Mouse (Mus musculus) ES-E14 (cell line): ENCODE measurements at regions not wholly inside any gene's neighbourhood (a gene's known extent, or its start where the extent isn't known, plus 50 kb on each side); places are given as distances from the start of the nearest gene placed in this dataset.

Experiments
- DNase-seq: peaks from one replicate; pipeline ENCODE4 v3.0.0-alpha.2; 2013; ENCODE audit warnings: low read depth, low spot score
- H3K27ac ChIP-seq: 2 replicates; pipeline ENCODE4 v1.5.1; 2012; ENCODE audit warnings: low read depth, mild to moderate bottlenecking, low read length, moderate library complexity, mixed read lengths; ENCODE audit not compliant: poor library complexity, insufficient read depth, severe bottlenecking
- H3K36me3 ChIP-seq: 2 replicates; pipeline ENCODE4 v1.6.1; 2012; ENCODE audit warnings: mild to moderate bottlenecking, low read length, moderate library complexity, mixed read lengths; ENCODE audit not compliant: control insufficient read depth, poor library complexity, insufficient read depth, severe bottlenecking
- H3K4me1 ChIP-seq, 2 experiments: fragments of 150-350 bp in 1 of 2; sonication (generic) in 1 of 2; 2 replicates each; pipeline ENCODE4 v1.6.1; 2012; ENCODE audit warnings: low read length in 2 of 2, mild to moderate bottlenecking in 1 of 2, mixed read lengths in 1 of 2; ENCODE audit not compliant: control insufficient read depth in 2 of 2, insufficient read depth in 2 of 2, poor library complexity in 1 of 2
- H3K4me3 ChIP-seq, 2 experiments: fragments of 150-350 bp in 1 of 2; sonication (generic) in 1 of 2; 2 replicates each; pipeline ENCODE4 v1.5.1; 2012; ENCODE audit warnings: low read length in 2 of 2, low read depth in 1 of 2, mild to moderate bottlenecking in 1 of 2, mixed read lengths in 1 of 2; ENCODE audit not compliant: insufficient read depth in 1 of 2, poor library complexity in 1 of 2, severe bottlenecking in 1 of 2
- H3K9ac ChIP-seq: 2 replicates; pipeline ENCODE4 v1.6.1; 2012; ENCODE audit warnings: low read depth, mild to moderate bottlenecking, low read length, mixed read lengths; ENCODE audit not compliant: poor library complexity, insufficient read depth, severe bottlenecking
- H3K9me3 ChIP-seq: fragments of 150-350 bp; sonication (generic); 2 replicates; pipeline ENCODE4 v1.6.1; 2012; ENCODE audit warnings: low read depth, mild to moderate bottlenecking, low read length; ENCODE audit not compliant: control insufficient read depth, insufficient read depth
- CHD2 ChIP-seq: IDR thresholded peaks from 2 replicates; pipeline ENCODE4 v1.6.1; 2014; ENCODE audit warnings: mild to moderate bottlenecking, low read depth, low read length, inconsistent platforms
- HCFC1 ChIP-seq: IDR thresholded peaks from 2 replicates; pipeline ENCODE4 v1.6.1; 2012; ENCODE audit warnings: low read length, inconsistent platforms, borderline replicate concordance; ENCODE audit not compliant: insufficient read depth
- MAFK ChIP-seq: IDR thresholded peaks from 2 replicates; pipeline ENCODE4 v1.6.1; 2014; ENCODE audit warnings: mild to moderate bottlenecking, low read depth, low read length, inconsistent platforms; ENCODE audit not compliant: insufficient read depth
- ZC3H11A ChIP-seq: IDR thresholded peaks from 2 replicates; pipeline ENCODE4 v1.6.1; 2012; ENCODE audit warnings: low read depth, mild to moderate bottlenecking, inconsistent platforms, low read length, borderline replicate concordance
- ZNF384 ChIP-seq: IDR thresholded peaks from 2 replicates; pipeline ENCODE4 v1.6.1; 2012; ENCODE audit warnings: low read depth, low read length, inconsistent platforms
- in situ Hi-C, 2 experiments: fragments of 600-800 bp; cut with MboI; formaldehyde crosslinking; loops; one replicate each; pipeline ENCODE4 v1.15.1; 2025; ENCODE audit warnings: low sequenced_read_pairs in 2 of 2, inconsistent platforms in 1 of 2; ENCODE audit not compliant: unreplicated experiment in 2 of 2

- H3K9ac ChIP-seq, result no peak overlapping the region
- in situ Hi-C loops, result no loop called here
- H3K36me3 ChIP-seq, result no peaks in the 10 kb centered on the region
- TF ChIP-seq HCFC1, result no peak
- H3K4me3 ChIP-seq, result no peak overlapping the region
- H3K9me3 ChIP-seq, result no peaks in the 10 kb centered on the region
- H3K4me1 ChIP-seq, result no peaks in the 10 kb centered on the region
- H3K27ac ChIP-seq, result no peak overlapping the region
- DNase-seq, result peak; percentile 11
Measured at GRCm38 (mm10) chr4:25408696-25409448, 127.3 kb upstream of the Ufl1 start.

- TF ChIP-seq ZC3H11A, result no peak
- no peak for TF ChIP-seq ZNF384
- TF ChIP-seq HCFC1, result no peak
- no peak for TF ChIP-seq CHD2
- no peak for TF ChIP-seq MAFK
- Histone ChIP-seq H3K36me3 (no peaks in the 10 kb centered on the region), H3K4me3 (no peak overlapping the region), H3K9ac (no peak overlapping the region), H3K27ac (no peak overlapping the region), H3K9me3 (no peaks in the 10 kb centered on the region), H3K4me1 (no peaks in the 10 kb centered on the region)
- no peak for DNase-seq
- in situ Hi-C loops, result no loop called here
Measured at GRCm38 (mm10) chr4:25407842-25408241, 126.2 kb upstream of the Ufl1 start.

- in situ Hi-C loops, result no loop called here
Measured at GRCm38 (mm10) chr4:25389542-25389941, 107.9 kb upstream of the Ufl1 start.

GRCm38 (mm10) chr4:25372041-25372440, 90.4 kb upstream of the Ufl1 start:
- in situ Hi-C loops, result no loop called here
- DNase-seq, result no peak
- H3K9ac ChIP-seq, result no peak overlapping the region
- no peaks in the 10 kb centered on the region for H3K4me1 ChIP-seq
- no peak overlapping the region for H3K4me3 ChIP-seq
- no peak for TF ChIP-seq MAFK
- no peak for TF ChIP-seq CHD2
- no peak for TF ChIP-seq HCFC1
- no peak for TF ChIP-seq ZNF384
- no peak for TF ChIP-seq ZC3H11A
- no peak overlapping the region for H3K27ac ChIP-seq
- no peaks in the 10 kb centered on the region for H3K36me3 ChIP-seq
- no peaks in the 10 kb centered on the region for H3K9me3 ChIP-seq

More at GRCm38 (mm10) chr4:25389542-25389941, 107.9 kb upstream of the Ufl1 start:
- no peak for DNase-seq
- Histone ChIP-seq H3K9me3 (no peaks in the 10 kb centered on the region), H3K4me1 (no peaks in the 10 kb centered on the region), H3K36me3 (no peaks in the 10 kb centered on the region), H3K9ac (no peak overlapping the region), H3K4me3 (no peak overlapping the region), H3K27ac (no peak overlapping the region)
- TF ChIP-seq MAFK, result no peak
- TF ChIP-seq ZNF384, result no peak
- TF ChIP-seq ZC3H11A, result no peak
- TF ChIP-seq HCFC1, result no peak
- TF ChIP-seq CHD2, result no peak

GRCm38 (mm10) chr4:25364402-25364801, 82.8 kb upstream of the Ufl1 start:
- no peaks in the 10 kb centered on the region for H3K9me3 ChIP-seq
- no peak overlapping the region for H3K4me3 ChIP-seq
- DNase-seq, result no peak
- no peak for TF ChIP-seq MAFK
- TF ChIP-seq HCFC1, result no peak
- TF ChIP-seq ZC3H11A, result no peak
- TF ChIP-seq CHD2, result no peak
- TF ChIP-seq ZNF384, result no peak
- in situ Hi-C loops, result no loop called here
- H3K27ac ChIP-seq, result no peak overlapping the region
- no peaks in the 10 kb centered on the region for H3K36me3 ChIP-seq
- no peak overlapping the region for H3K9ac ChIP-seq
- no peaks in the 10 kb centered on the region for H3K4me1 ChIP-seq
